Mouse (Mus musculus): ENCODE results near the gene Antxr2.

- TF ChIP-seq CHD2 (IDR thresholded peaks at IDR 0.05; ENCODE audit: low read length): no peak
- TF ChIP-seq MAX (IDR thresholded peaks at IDR 0.05; ENCODE audit: low read length): no peak
- no peak for TF ChIP-seq POLR2A (IDR thresholded peaks at IDR 0.05; ENCODE audit: low read depth, low read length)
- TF ChIP-seq CTCF (conservative IDR thresholded peaks at IDR 0.05 in 1 of 2, IDR thresholded peaks at IDR 0.05 in 1 of 2; ENCODE audit: low read depth in 2 of 2, low read length in 2 of 2): no peak
- no peak for TF ChIP-seq ETS1 (conservative IDR thresholded peaks at IDR 0.05; ENCODE audit: low read depth, low read length)
- TF ChIP-seq ZNF384 (IDR thresholded peaks at IDR 0.05; ENCODE audit: low read depth, low read length): no peak
- TF ChIP-seq HCFC1 (IDR thresholded peaks at IDR 0.05; ENCODE audit: low read depth, low read length): no peak
- TF ChIP-seq JUND (conservative IDR thresholded peaks at IDR 0.05; ENCODE audit: low read depth, low read length): no peak
- no peak for TF ChIP-seq MXI1 (IDR thresholded peaks at IDR 0.05; ENCODE audit: low read depth, low read length)
- no peak for TF ChIP-seq ELF1 (IDR thresholded peaks at IDR 0.05; ENCODE audit: low read depth, low read length)
- TF ChIP-seq RCOR1 (conservative IDR thresholded peaks at IDR 0.05; ENCODE audit: low read depth, low read length): no peak
Measured at GRCm38 (mm10) chr5:97972029-97972428, 58.8 kb downstream of the Antxr2 start.

Data from CH12.LX (cell line).